Mouse (Mus musculus): Measurements from ENCODE around the gene Mgme1.

Mgme1 gene

GRCm38 (mm10) chr2:144301101-144301500, 30.6 kb downstream of the Mgme1 start:
- in situ Hi-C loops (cut with MboI, MseI), result no loop called here

- in situ Hi-C loops (cut with MboI, MseI), result no loop called here
Observed at GRCm38 (mm10) chr2:144305721-144306294, 35.3 kb downstream of the Mgme1 start.

GRCm38 (mm10) chr2:144308561-144308960, 38.1 kb downstream of the Mgme1 start:
- in situ Hi-C loops (cut with MboI, MseI), result no loop called here

GRCm38 (mm10) chr2:144310273-144310672, 39.8 kb downstream of the Mgme1 start:
- in situ Hi-C loops (cut with MboI, MseI), result no loop called here

GRCm38 (mm10) chr2:144311372-144311771, 40.9 kb downstream of the Mgme1 start:
- in situ Hi-C loops (cut with MboI, MseI), result no loop called here

GRCm38 (mm10) chr2:144324218-144324617, 53.8 kb downstream of the Mgme1 start:
- in situ Hi-C loops (cut with MboI, MseI), result no loop called here

- in situ Hi-C loops (cut with MboI, MseI), result loop anchor here (25.0 kb wide), 1 partner anchor 833 kb away; the partner anchor contains the start of gene Slc24a3
Observed at GRCm38 (mm10) chr2:144329451-144329850, 59.0 kb downstream of the Mgme1 start.

GRCm38 (mm10) chr2:144329937-144330336, 59.5 kb downstream of the Mgme1 start:
- in situ Hi-C loops (cut with MboI, MseI), result loop anchor here (25.0 kb wide), 1 partner anchor 832 kb away; the partner anchor contains the start of gene Slc24a3

GRCm38 (mm10) chr2:144330352-144330959, 60.0 kb downstream of the Mgme1 start:
- in situ Hi-C loops (cut with MboI, MseI), result loop anchor here (25.0 kb wide), 1 partner anchor 832 kb away; the partner anchor contains the start of gene Slc24a3

Data from T-helper 2 cell (primary cell).